Mouse (Mus musculus): Measurements from ENCODE around the gene Prpf19.

Prpf19 gene

DNA sequence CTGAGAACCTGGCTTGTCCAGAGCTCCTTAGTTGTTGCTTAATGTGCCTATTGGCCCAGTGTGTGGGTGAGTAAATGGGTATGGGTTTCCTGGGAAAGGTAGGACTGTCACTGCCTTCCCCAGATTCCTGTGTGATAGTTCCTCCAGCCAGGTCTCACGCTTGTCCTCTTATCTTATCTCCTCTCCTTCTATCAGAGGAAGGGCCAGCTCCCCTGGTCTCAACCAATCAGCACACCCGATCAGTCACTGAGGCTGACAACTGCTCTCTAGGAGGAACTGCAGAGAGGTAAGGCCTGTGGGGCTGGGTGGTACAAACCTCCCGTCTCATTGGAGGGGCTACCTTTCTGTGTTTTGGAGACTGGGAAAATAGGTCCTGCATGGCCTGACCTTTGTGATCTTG is 43.7 kb downstream of the Prpf19 start:
- in situ Hi-C loops (cut with MboI, MseI): no loop called here

- in situ Hi-C loops (cut with MboI, MseI): no loop called here
These were observed 45.2 kb downstream of the Prpf19 start for GRCm38 (mm10) chr19:10940097-10940800.

GRCm38 (mm10) chr19:10940801-10941457 is 45.9 kb downstream of the Prpf19 start:
- in situ Hi-C loops (cut with MboI, MseI): no loop called here

DNA sequence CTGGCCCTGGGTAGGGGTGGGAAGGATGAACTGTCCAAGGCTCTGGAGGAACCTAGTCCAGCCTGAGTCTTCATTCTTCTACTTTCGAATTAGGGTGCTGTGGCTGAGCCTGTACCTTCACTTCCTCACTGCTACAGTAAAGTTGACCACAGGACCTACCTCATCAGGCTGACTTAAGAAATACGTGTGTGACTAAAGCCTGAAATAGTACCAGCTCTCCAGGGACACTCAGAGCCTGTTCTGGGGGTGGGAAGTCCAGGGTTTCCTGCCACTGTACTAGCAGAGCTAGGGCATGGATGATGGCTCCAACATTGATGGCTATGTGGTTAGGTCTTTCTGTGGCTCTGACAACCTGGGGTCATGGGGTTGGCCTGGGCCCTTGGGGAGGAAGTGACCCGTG is 48.9 kb downstream of the Prpf19 start:
- in situ Hi-C loops (cut with MboI, MseI): no loop called here

- in situ Hi-C loops (cut with MboI, MseI): no loop called here
These were observed 51.5 kb downstream of the Prpf19 start for GRCm38 (mm10) chr19:10946506-10946905.

- in situ Hi-C loops (cut with MboI, MseI): no loop called here
These were observed 52.2 kb downstream of the Prpf19 start for GRCm38 (mm10) chr19:10947219-10947618.

GRCm38 (mm10) chr19:10948416-10948815 is 53.4 kb downstream of the Prpf19 start:
- in situ Hi-C loops (cut with MboI, MseI): no loop called here

- in situ Hi-C loops (cut with MboI, MseI): no loop called here
These were observed 54.1 kb downstream of the Prpf19 start, which contains the start of gene Ccdc86 for GRCm38 (mm10) chr19:10949112-10949511. Ccdc86 (minus strand) TSS chr19:10949266.

GRCm38 (mm10) chr19:10949558-10949957 is 54.5 kb downstream of the Prpf19 start:
- in situ Hi-C loops (cut with MboI, MseI): no loop called here

DNA sequence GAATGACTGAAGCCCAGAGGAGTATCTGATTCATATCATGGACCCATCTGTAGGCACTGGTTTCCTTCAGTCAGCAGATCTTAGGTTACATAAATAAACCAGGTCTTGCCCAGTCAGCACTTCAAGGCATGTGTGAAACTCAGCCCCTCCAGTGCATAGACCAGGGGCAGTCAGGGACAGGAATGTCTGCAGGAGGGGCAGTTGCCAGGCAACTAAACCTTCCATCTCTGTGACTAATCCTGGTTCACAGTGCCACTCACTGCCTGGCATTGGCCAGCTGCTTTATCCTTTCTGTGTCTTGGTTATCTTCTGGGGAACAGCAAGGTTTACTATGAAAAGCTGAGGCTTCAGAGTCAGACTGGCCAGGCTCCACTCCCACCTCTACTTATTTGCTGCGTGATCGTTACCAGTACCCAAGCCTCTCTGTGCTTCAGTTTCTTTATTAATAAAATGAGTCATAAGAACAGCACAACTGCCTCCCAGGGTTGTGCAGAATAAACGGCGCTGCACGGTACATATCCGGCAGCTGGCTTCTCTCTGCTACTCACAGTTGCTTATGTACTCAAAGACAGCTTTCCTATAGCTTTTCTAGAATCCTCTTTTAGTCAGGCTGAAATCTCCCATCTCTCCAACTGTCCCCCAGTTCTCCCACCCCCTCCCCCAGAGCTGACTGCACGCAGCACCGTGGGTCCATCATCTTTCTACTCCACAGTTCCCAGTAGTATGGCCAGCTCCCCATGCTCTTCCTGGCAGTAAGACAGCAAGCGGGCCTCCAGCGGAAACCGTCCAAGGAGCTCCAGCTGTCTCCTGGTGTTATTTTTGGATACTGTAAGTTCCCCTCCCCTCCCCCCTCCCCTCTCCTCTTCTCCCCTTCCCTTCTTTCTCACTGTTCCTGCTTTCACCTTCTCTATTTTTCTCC is 57.2 kb downstream of the Prpf19 start:
- in situ Hi-C loops (cut with MboI, MseI): no loop called here
